31 mouse cellular contexts compared by ENCODE assay signal in genomic region chr6:122523289-122523688, GRCm38 (mm10). TPM values are rescaled to one million over a fixed set of nuclear protein-coding genes. Genes with fewer than 3 reads are reported as not detected.
DNase-seq lines count a peak whose midpoint lies in the region; ATAC-seq and TF ChIP-seq lines count a peak whose summit lies in the region.
"Had no signal": no experiment of that assay in that cellular context is flagged by ENCODE, and none has a peak within 500 bp of the region (broad histone marks: within the 10 kb centered on the region; RNA-seq: fewer than 3 reads in every experiment).

No protein-coding gene starts in this region.

- no peaks in the 10 kb centered on the region for H3K27me3 ChIP-seq in kidney, embryonic 15.5 days
- no peaks in the 10 kb centered on the region for H3K27me3 ChIP-seq in neural tube, embryonic 14.5 days (ENCODE audit: control insufficient read depth, insufficient read depth, low read length)
- H3K27me3 ChIP-seq in neural tube, embryonic 15.5 days (replicated peaks) = no peaks in the 10 kb centered on the region
- peaks cover 2 to 9% of the 10 kb centered on the region in 2 experiments; a peak in 3 of 4 replicates for H3K27me3 ChIP-seq in MEL (ENCODE audit: control insufficient read depth in 1 of 2, insufficient read depth in 2 of 2, low read length in 2 of 2)
- no peaks in the 10 kb centered on the region; the same call in 1 of the 2 replicates for H3K27me3 ChIP-seq in heart, embryonic 10.5 days (ENCODE audit: insufficient read depth, poor library complexity, severe bottlenecking)
- H3K27me3 ChIP-seq: forebrain, embryonic 13.5 days; hindbrain, embryonic 13.5 days; midbrain, embryonic 15.5 days had no signal

- ATAC-seq in kidney, embryonic 15.5 days (replicated peaks; ENCODE audit: low FRiP score) = 0 out of 2 replicates have a peak, but pooled peaks have one; percentile 24
- ATAC-seq in neural tube, embryonic 14.5 days (ENCODE audit: low read depth) = peak; percentile 14; the same call in 1 of the 2 replicates
- no peak for ATAC-seq in neural tube, embryonic 15.5 days (ENCODE audit: low FRiP score)
- ATAC-seq: activated CD4-positive, CD25-positive, alpha-beta regulatory T cell, adult 4 months had no signal

- TF ChIP-seq EP300 in MEL (IDR thresholded peaks at IDR 0.05; ENCODE audit: low read depth in 1 of 2, low read length in 2 of 2) = no peak

- H3K27ac ChIP-seq in kidney, embryonic 15.5 days = no peak overlapping the region
- no peak overlapping the region for H3K27ac ChIP-seq in neural tube, embryonic 14.5 days (ENCODE audit: low read depth, low read length)
- no peak overlapping the region for H3K27ac ChIP-seq in neural tube, embryonic 15.5 days (replicated peaks)
- H3K27ac ChIP-seq in MEL (ENCODE audit: control insufficient read depth, low read depth, low read length) = no peak overlapping the region
- no peak overlapping the region for H3K27ac ChIP-seq in heart, embryonic 10.5 days
- H3K27ac ChIP-seq: forebrain, embryonic 13.5 days; hindbrain, embryonic 13.5 days; liver, embryonic 14.5 days; midbrain, embryonic 10.5 days; midbrain, embryonic 15.5 days had no signal

- no peaks in the 10 kb centered on the region for H3K9me3 ChIP-seq in kidney, embryonic 15.5 days (replicated peaks)
- no peaks in the 10 kb centered on the region for H3K9me3 ChIP-seq in neural tube, embryonic 14.5 days (ENCODE audit: control insufficient read depth, low read length)
- no peaks in the 10 kb centered on the region for H3K9me3 ChIP-seq in neural tube, embryonic 15.5 days (replicated peaks)
- no peaks in the 10 kb centered on the region for H3K9me3 ChIP-seq in MEL (replicated peaks; ENCODE audit: insufficient read depth, low read length)
- H3K9me3 ChIP-seq in heart, embryonic 10.5 days = no peaks in the 10 kb centered on the region
- H3K9me3 ChIP-seq: forebrain, embryonic 13.5 days; heart, embryonic 12.5 days; hindbrain, embryonic 13.5 days; midbrain, embryonic 10.5 days; midbrain, embryonic 15.5 days had no signal

- no peak for TF ChIP-seq RAD21 in MEL (IDR thresholded peaks at IDR 0.05; ENCODE audit: low read depth, low read length)

- peak in 2 of 3 experiments; percentile 13 to 61; a peak in 3 of 6 replicates for TF ChIP-seq CTCF in MEL (IDR thresholded peaks at IDR 0.05 in 2 of 3, conservative IDR thresholded peaks at IDR 0.05 in 1 of 3; ENCODE audit: control insufficient read depth in 1 of 3, insufficient read depth in 1 of 3, low read depth in 2 of 3, low read length in 3 of 3, poor library complexity in 1 of 3, severe bottlenecking in 1 of 3)

- H3K79me2 ChIP-seq in MEL (ENCODE audit: control insufficient read depth, insufficient read depth, low read length, poor library complexity) = no peaks in the 10 kb centered on the region

- H3K4me3 ChIP-seq in kidney, embryonic 15.5 days (replicated peaks) = no peak overlapping the region
- no peak overlapping the region for H3K4me3 ChIP-seq in neural tube, embryonic 14.5 days (ENCODE audit: low read depth, low read length)
- H3K4me3 ChIP-seq in neural tube, embryonic 15.5 days (replicated peaks) = no peak overlapping the region
- no peak overlapping the region for H3K4me3 ChIP-seq in MEL (ENCODE audit: control insufficient read depth in 1 of 2, insufficient read depth in 1 of 2, low read depth in 2 of 2, low read length in 2 of 2)
- no peak overlapping the region for H3K4me3 ChIP-seq in heart, embryonic 10.5 days
- H3K4me3 ChIP-seq: forebrain, embryonic 13.5 days; heart, embryonic 12.5 days; hindbrain, embryonic 13.5 days; midbrain, embryonic 10.5 days; midbrain, embryonic 15.5 days had no signal

- TF ChIP-seq POLR2A in MEL (IDR thresholded peaks at IDR 0.05; ENCODE audit: control insufficient read depth in 1 of 2, insufficient read depth in 1 of 2, low read depth in 1 of 2, low read length in 2 of 2, poor library complexity in 1 of 2) = no peak

- WGBS in kidney, embryonic 15.5 days = 87% methylated on average over 8 of the region's 8 CpGs
- WGBS in neural tube, embryonic 14.5 days = 82% methylated on average over 8 of the region's 8 CpGs
- 86% methylated on average over 8 of the region's 8 CpGs for WGBS in neural tube, embryonic 15.5 days
- 72% methylated on average over 8 of the region's 8 CpGs for whole genome bisulfite sequencing in heart, embryonic 10.5 days

- H3K4me2 ChIP-seq in kidney, embryonic 15.5 days = no peak overlapping the region
- H3K4me2 ChIP-seq in neural tube, embryonic 14.5 days (ENCODE audit: low read depth, low read length) = no peak overlapping the region
- H3K4me2 ChIP-seq in neural tube, embryonic 15.5 days = no peak overlapping the region
- H3K4me2 ChIP-seq: forebrain, embryonic 13.5 days; heart, embryonic 12.5 days; hindbrain, embryonic 13.5 days; midbrain, embryonic 15.5 days had no signal

- no peak for DNase-seq in kidney, postnatal 36 days
- no peak for DNase-seq in MEL (ENCODE audit: low read depth, low spot score)
- DNase-seq in heart, embryonic 10.5 days (ENCODE audit: low spot score) = no peak
- DNase-seq: adrenal gland, adult 2 months; B cell, adult 2 months; cerebellum, adult 18-20 months; layer of hippocampus, postnatal 36 days; lung, adult 2 months; right cerebral cortex, adult 18-20 months; spleen, adult 18-20 months; thymus, postnatal 4 days had no signal

- no peak overlapping the region for H3K9ac ChIP-seq in kidney, embryonic 15.5 days
- H3K9ac ChIP-seq in neural tube, embryonic 14.5 days (replicated peaks; ENCODE audit: low read depth, low read length) = no peak overlapping the region
- H3K9ac ChIP-seq in neural tube, embryonic 15.5 days (replicated peaks) = no peak overlapping the region
- H3K9ac ChIP-seq in MEL (ENCODE audit: control insufficient read depth, low read depth, low read length, poor library complexity, severe bottlenecking) = no peak overlapping the region
- H3K9ac ChIP-seq: forebrain, embryonic 13.5 days; heart, embryonic 12.5 days; hindbrain, embryonic 13.5 days; liver, embryonic 14.5 days; midbrain, embryonic 15.5 days had no signal

- 0 out of 2 replicates have a peak, but pooled peaks cover 3% of the 10 kb centered on the region for H3K4me1 ChIP-seq in kidney, embryonic 15.5 days
- H3K4me1 ChIP-seq in neural tube, embryonic 14.5 days (ENCODE audit: control insufficient read depth, insufficient read depth, low read length) = no peaks in the 10 kb centered on the region
- H3K4me1 ChIP-seq in neural tube, embryonic 15.5 days = no peaks in the 10 kb centered on the region
- H3K4me1 ChIP-seq in MEL (ENCODE audit: control insufficient read depth in 1 of 2, insufficient read depth in 2 of 2, low read length in 2 of 2) = no peaks in the 10 kb centered on the region
- H3K4me1 ChIP-seq in heart, embryonic 10.5 days = no peaks in the 10 kb centered on the region
- H3K4me1 ChIP-seq: forebrain, embryonic 13.5 days; heart, embryonic 12.5 days; hindbrain, embryonic 13.5 days; midbrain, embryonic 10.5 days; midbrain, embryonic 15.5 days had no signal

- H3K36me3 ChIP-seq in kidney, embryonic 15.5 days = no peaks in the 10 kb centered on the region
- H3K36me3 ChIP-seq in neural tube, embryonic 14.5 days (ENCODE audit: control insufficient read depth, insufficient read depth, low read length) = no peaks in the 10 kb centered on the region
- no peaks in the 10 kb centered on the region for H3K36me3 ChIP-seq in neural tube, embryonic 15.5 days
- no peaks in the 10 kb centered on the region for H3K36me3 ChIP-seq in MEL (ENCODE audit: control insufficient read depth in 1 of 2, insufficient read depth in 2 of 2, low read length in 2 of 2)
- no peaks in the 10 kb centered on the region for H3K36me3 ChIP-seq in heart, embryonic 10.5 days
- H3K36me3 ChIP-seq: heart, embryonic 12.5 days; hindbrain, embryonic 13.5 days; midbrain, embryonic 10.5 days; midbrain, embryonic 15.5 days had no signal

TF ChIP-seq in MEL, 35 proteins besides CTCF, POLR2A, EP300 and RAD21 (continues in another document):
- TF ChIP-seq ETS1 (IDR thresholded peaks at IDR 0.05; ENCODE audit: low read depth, low read length) (no peak), TBP (IDR thresholded peaks at IDR 0.05; ENCODE audit: low read depth, low read length) (no peak), MEF2A (IDR thresholded peaks at IDR 0.05; ENCODE audit: extremely low read depth, insufficient replicate concordance, low read depth, low read length, poor library complexity, severe bottlenecking) (no peak), JUND (IDR thresholded peaks at IDR 0.05; ENCODE audit: low read depth, low read length) (no peak), GABPA (IDR thresholded peaks at IDR 0.05; ENCODE audit: low read depth, low read length) (no peak), POLR2AphosphoS2 (IDR thresholded peaks at IDR 0.05; ENCODE audit: low read length) (no peak), CHD1 (IDR thresholded peaks at IDR 0.05; ENCODE audit: low read depth, low read length) (no peak)

RNA-seq across cellular contexts. Expression of gene Mfap5, which starts 17.6 kb away (rescaled TPM):
- 23.4 and 32.8 TPM in 2 replicates for polyA plus RNA-seq in kidney, embryonic 15.5 days (2015; fragmentation: Nextera tagmentation; extraction: Ambion mirVana)
- polyA plus RNA-seq in neural tube, embryonic 14.5 days (2014; fragmentation: Nextera tagmentation; extraction: Ambion mirVana) = 1.8 and 5.5 TPM in 2 replicates
- polyA plus RNA-seq in neural tube, embryonic 15.5 days (2015; fragmentation: Nextera tagmentation; extraction: Ambion mirVana) = 10.0 and 11.3 TPM in 2 replicates
- 0.13 TPM in 1 of 2 replicates, not detected in the other for total RNA-seq in MEL (2012; rRNA removed)
- polyA plus RNA-seq in MEL (2012; ENCODE audit: insufficient read depth in 1 of 2, insufficient read length in 2 of 2, low read depth in 1 of 2, low replicate concordance in 2 of 2, missing spikeins in 1 of 2) = not detected
- polyA plus RNA-seq in heart, embryonic 10.5 days (2016; fragmentation: Nextera tagmentation; extraction: Ambion mirVana) = 1.6 and 2.3 TPM in 2 replicates
- total RNA-seq: layer of hippocampus, postnatal 36 days; megakaryocyte progenitor cell, adult 5-6 weeks had no signal
- polyA plus RNA-seq: activated CD4-positive, CD25-positive, alpha-beta regulatory T cell, adult 4 months had no signal

RNA-seq across cellular contexts. Expression of gene Rimklb, which starts 24.7 kb away (rescaled TPM):
- polyA plus RNA-seq in kidney, embryonic 15.5 days (2015; fragmentation: Nextera tagmentation; extraction: Ambion mirVana) = 15.3 and 16.2 TPM in 2 replicates
- polyA plus RNA-seq in neural tube, embryonic 14.5 days (2014; fragmentation: Nextera tagmentation; extraction: Ambion mirVana) = 123 and 125 TPM in 2 replicates
- 84.9 and 103 TPM in 2 replicates for polyA plus RNA-seq in neural tube, embryonic 15.5 days (2015; fragmentation: Nextera tagmentation; extraction: Ambion mirVana)
- 0.08 and 0.10 TPM in 2 replicates for total RNA-seq in MEL (2012; rRNA removed)
- polyA plus RNA-seq in MEL (2012; ENCODE audit: insufficient read depth in 1 of 2, insufficient read length in 2 of 2, low read depth in 1 of 2, low replicate concordance in 2 of 2, missing spikeins in 1 of 2) = under 1 TPM in 1 of 2 experiments, not detected in 1; 0.04 TPM
- polyA plus RNA-seq in heart, embryonic 10.5 days (2016; fragmentation: Nextera tagmentation; extraction: Ambion mirVana) = 10.0 and 20.4 TPM in 2 replicates
- total RNA-seq: adrenal gland, adult 2 months; megakaryocyte progenitor cell, adult 5-6 weeks had no signal

RNA-seq across cellular contexts. Expression of gene Aicda, which starts 30.3 kb away (rescaled TPM):
- polyA plus RNA-seq in kidney, embryonic 15.5 days (2015; fragmentation: Nextera tagmentation; extraction: Ambion mirVana) = not detected in 2 replicates
- 0.99 and 1.1 TPM in 2 replicates for polyA plus RNA-seq in neural tube, embryonic 14.5 days (2014; fragmentation: Nextera tagmentation; extraction: Ambion mirVana)
- 0.51 and 0.54 TPM in 2 replicates for polyA plus RNA-seq in neural tube, embryonic 15.5 days (2015; fragmentation: Nextera tagmentation; extraction: Ambion mirVana)
- 0.13 TPM in 1 of 2 replicates, not detected in the other for total RNA-seq in MEL (2012; rRNA removed)
- under 1 TPM in 1 of 2 experiments, not detected in 1; 0.03 TPM for polyA plus RNA-seq in MEL (2012; ENCODE audit: insufficient read depth in 1 of 2, insufficient read length in 2 of 2, low read depth in 1 of 2, low replicate concordance in 2 of 2, missing spikeins in 1 of 2)
- polyA plus RNA-seq in heart, embryonic 10.5 days (2016; fragmentation: Nextera tagmentation; extraction: Ambion mirVana) = not detected in 2 replicates
- total RNA-seq: adrenal gland, adult 2 months; adrenal gland, postnatal 36 days; gastrocnemius, adult 8-10 months; heart, postnatal 4 days; layer of hippocampus, adult 8-10 months; layer of hippocampus, postnatal 36 days; megakaryocyte progenitor cell, adult 5-6 weeks had no signal
- polyA plus RNA-seq: adrenal gland, adult 2 months; cortical plate, adult 2 months; frontal cortex, adult 2 months; gonadal fat pad, adult 2 months; heart, embryonic 12.5 days; heart, postnatal 0 days; intestine, embryonic 16.5 days; liver, embryonic 14.5 days; lung, adult 2 months; midbrain, embryonic 10.5 days had no signal

Comparison
In these comparisons a context has a peak if more than half of its experiments do, and no peak if none do; other contexts are left out.
1. RNA of gene Rimklb, which starts 24.7 kb away (polyA plus RNA-seq): 123 to 125 TPM in neural tube, embryonic 14.5 days, 84.9 to 103 TPM in neural tube, embryonic 15.5 days, 10.0 to 20.4 TPM in heart, embryonic 10.5 days and 15.3 to 16.2 TPM in kidney, embryonic 15.5 days; 0.04 TPM in MEL; every median in the first group is over 10 times any median in the second.